Mouse (Mus musculus) embryonic facial prominence, embryonic 11.5 days (tissue): ENCODE measurements around the gene Ifrd2. TPM values are rescaled to one million over a fixed set of nuclear protein-coding genes. Genes with fewer than 3 reads are reported as not detected.

ENCODE experiments used
- ATAC-seq: fragments of 200-750 bp; cut with Nextera tagmentation; replicated peaks from 2 replicates; pipeline ENCODE4 v1.8.0; 2017; ENCODE audit warnings: low read depth; ENCODE audit not compliant: insufficient number of reproducible peaks, low FRiP score, low TSS enrichment
- DNase-seq: peaks from one replicate; pipeline ENCODE4 v3.0.0-alpha.2; 2015; ENCODE audit warnings: low spot score
- H3K27ac ChIP-seq: fragments of 300-500 bp; sonication (generic); replicated peaks from 2 replicates; pipeline ENCODE4 v1.5.1; 2014; ENCODE audit warnings: mild to moderate bottlenecking, low read depth, low read length, control low read depth
- H3K27me3 ChIP-seq: fragments of 300-500 bp; sonication (generic); 2 replicates; pipeline ENCODE4 v1.6.1; 2014; ENCODE audit warnings: mild to moderate bottlenecking, low read length, moderate library complexity, mixed read lengths; ENCODE audit not compliant: control insufficient read depth, insufficient read depth
- H3K36me3 ChIP-seq: fragments of 300-500 bp; sonication (generic); replicated peaks from 2 replicates; pipeline ENCODE4 v1.6.1; 2014; ENCODE audit warnings: low read depth, mild to moderate bottlenecking, low read length, moderate library complexity, mixed read lengths; ENCODE audit not compliant: control insufficient read depth, insufficient read depth
- H3K4me1 ChIP-seq: fragments of 300-500 bp; sonication (generic); 2 replicates; pipeline ENCODE4 v1.6.1; 2014; ENCODE audit warnings: low read length, mixed read lengths; ENCODE audit not compliant: control insufficient read depth, insufficient read depth
- H3K4me2 ChIP-seq: fragments of 300-500 bp; sonication (generic); 2 replicates; pipeline ENCODE4 v1.6.1; 2014; ENCODE audit warnings: low read depth, mild to moderate bottlenecking, control low read depth, low read length, moderate library complexity
- H3K4me3 ChIP-seq: fragments of 300-500 bp; sonication (generic); 2 replicates; pipeline ENCODE4 v1.5.1; 2014; ENCODE audit warnings: low read depth, low read length, control low read depth
- H3K9ac ChIP-seq: fragments of 300-500 bp; sonication (generic); replicated peaks from 2 replicates; pipeline ENCODE4 v1.6.1; 2014; ENCODE audit warnings: mild to moderate bottlenecking, control low read depth, low read length
- H3K9me3 ChIP-seq: fragments of 300-500 bp; sonication (generic); replicated peaks from 2 replicates; pipeline ENCODE4 v1.6.1; 2016; ENCODE audit warnings: mild to moderate bottlenecking, low read length, inconsistent platforms, mixed read lengths; ENCODE audit not compliant: control insufficient read depth
- WGBS: fragments of 180-500 bp; shearing (Covaris S2); extraction: QIAGEN DNeasy Blood & Tissue Kit; methylation state at CpG from one replicate; pipeline ENCODE4 v1.1.7; 2014; 5-methylcytosine and 5-hydroxymethylcytosine counted together
- polyA plus RNA-seq: library from polyadenylated mRNA; unstranded; fragments of >200 nt; fragmentation: Nextera tagmentation; extraction: Ambion mirVana; gene quantifications from 2 replicates; pipeline ENCODE4 v1.2.1, GENCODE M21; 2014

Gene Ifrd2
- polyA plus RNA-seq, 1 experiment from 2014 or later: 42.3 TPM

DNA sequence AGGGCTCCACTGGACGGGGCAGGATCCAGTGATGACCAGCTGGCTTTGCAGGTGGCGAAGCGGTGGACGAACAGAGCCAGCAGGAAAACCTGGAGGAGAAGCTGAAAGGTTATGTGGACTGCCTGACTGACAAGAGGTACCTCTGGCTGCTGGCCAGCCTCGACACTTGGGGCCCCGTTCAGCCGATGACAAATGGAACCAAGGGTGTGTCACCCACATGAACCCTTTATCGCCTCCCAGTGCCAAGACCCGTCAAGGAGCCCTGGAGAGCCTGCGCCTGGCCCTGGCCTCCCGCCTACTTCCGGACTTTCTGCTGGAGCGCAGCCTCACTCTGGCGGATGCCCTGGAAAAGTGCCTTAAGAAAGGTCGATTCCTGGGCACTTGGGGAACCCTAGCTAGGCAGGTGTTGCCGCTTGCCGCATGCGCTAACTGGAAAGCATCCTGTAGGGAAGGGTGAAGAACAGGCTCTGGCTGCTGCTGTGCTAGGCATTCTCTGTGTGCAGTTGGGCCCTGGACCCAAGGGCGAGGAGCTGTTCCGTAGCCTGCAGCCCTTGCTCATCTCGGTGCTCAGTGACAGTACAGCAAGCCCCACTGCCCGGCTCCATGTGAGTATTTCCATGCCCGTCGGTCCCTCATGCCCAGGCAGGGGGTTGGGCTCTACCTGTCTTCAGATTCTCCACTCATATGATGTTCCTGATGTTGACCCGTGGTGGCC, 2.8 kb downstream of the Ifrd2 start:
- DNase-seq: no peak
- Histone ChIP-seq H3K27me3 (no peaks in the 10 kb centered on the region), H3K9me3 (no peaks in the 10 kb centered on the region), H3K36me3 (peaks cover 11% of the 10 kb centered on the region), H3K9ac (no peak overlapping the region), H3K4me3 (no peak overlapping the region), H3K4me1 (peaks cover 3% of the 10 kb centered on the region), H3K4me2 (no peak overlapping the region), H3K27ac (no peak overlapping the region)
- 90% methylated on average over 25 of the region's 25 CpGs for WGBS
- no peak for ATAC-seq

DNA sequence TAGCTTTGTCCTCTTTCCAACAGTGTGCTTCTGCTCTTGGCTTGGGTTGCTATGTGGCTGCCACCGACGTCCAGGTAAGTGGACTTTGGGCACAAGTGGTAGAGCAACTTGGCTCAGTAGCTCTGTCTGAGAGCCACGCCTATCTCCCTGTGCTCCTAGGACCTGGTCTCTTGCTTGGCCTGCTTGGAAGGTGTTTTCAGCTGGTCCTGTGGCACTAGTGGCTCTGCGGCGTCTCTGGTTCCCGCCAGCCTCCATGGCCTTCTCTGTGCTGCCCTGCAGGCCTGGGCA, 3.3 kb downstream of the Ifrd2 start:
- H3K36me3 ChIP-seq: peaks cover 11% of the 10 kb centered on the region
- no peak for ATAC-seq
- H3K4me3 ChIP-seq: no peak overlapping the region
- 99% methylated on average over 6 of the region's 6 CpGs for WGBS
- peaks cover 3% of the 10 kb centered on the region for H3K4me1 ChIP-seq
- H3K27ac ChIP-seq: no peak overlapping the region
- no peaks in the 10 kb centered on the region for H3K9me3 ChIP-seq
- no peak for DNase-seq
- no peaks in the 10 kb centered on the region for H3K27me3 ChIP-seq
- no peak overlapping the region for H3K9ac ChIP-seq
- H3K4me2 ChIP-seq: no peak overlapping the region

DNA sequence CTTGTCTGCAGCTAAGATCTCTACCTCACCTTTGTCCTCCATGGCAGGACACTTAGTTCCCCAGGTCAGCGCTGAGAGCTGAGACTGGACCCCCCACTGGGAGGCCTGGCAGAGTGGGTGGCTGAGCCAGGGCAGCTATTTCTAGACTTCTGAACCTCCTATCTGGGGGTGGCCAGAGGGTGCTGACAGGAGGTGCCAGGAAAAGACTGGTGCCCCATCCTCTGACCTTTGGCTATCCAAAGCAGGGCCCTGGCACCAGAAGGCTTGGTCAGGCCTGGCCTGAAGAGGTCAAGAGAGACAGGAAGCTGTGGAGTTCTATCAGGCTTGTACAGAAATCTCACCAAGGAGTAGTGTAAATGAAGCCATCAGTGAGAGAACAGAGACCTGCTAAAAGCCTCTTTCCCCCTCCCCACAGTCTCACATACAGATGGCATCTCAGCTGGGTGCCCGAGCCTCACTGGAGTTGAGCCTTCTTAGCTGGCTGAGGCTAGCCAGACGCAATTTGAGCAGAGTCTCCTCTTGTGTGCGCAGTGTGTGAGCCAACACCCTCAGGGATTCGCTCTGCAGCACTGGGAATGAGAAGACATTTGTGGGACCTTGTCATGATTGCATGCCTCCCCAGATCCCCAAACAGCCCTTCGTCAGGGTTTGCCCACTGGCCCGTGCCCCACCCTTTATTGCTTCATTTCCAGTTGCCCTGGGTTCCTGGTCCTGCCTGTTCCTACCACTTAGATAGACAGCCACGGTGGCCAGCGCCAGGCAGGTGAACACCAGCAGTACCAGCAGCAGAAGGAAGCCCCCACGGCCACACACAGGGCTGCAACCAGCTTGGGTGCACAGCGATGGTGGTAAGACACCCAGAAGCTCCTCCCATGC, 5.9 kb downstream of the Ifrd2 start:
- DNase-seq (no peak), ATAC-seq (no peak)
- Histone ChIP-seq H3K4me1 (peaks cover 1% of the 10 kb centered on the region), H3K27me3 (no peaks in the 10 kb centered on the region), H3K9ac (no peak overlapping the region), H3K4me3 (no peak overlapping the region), H3K36me3 (peaks cover 11% of the 10 kb centered on the region), H3K4me2 (no peak overlapping the region), H3K27ac (no peak overlapping the region), H3K9me3 (no peaks in the 10 kb centered on the region)
- 83% methylated on average over 11 of the region's 11 CpGs for WGBS

DNA sequence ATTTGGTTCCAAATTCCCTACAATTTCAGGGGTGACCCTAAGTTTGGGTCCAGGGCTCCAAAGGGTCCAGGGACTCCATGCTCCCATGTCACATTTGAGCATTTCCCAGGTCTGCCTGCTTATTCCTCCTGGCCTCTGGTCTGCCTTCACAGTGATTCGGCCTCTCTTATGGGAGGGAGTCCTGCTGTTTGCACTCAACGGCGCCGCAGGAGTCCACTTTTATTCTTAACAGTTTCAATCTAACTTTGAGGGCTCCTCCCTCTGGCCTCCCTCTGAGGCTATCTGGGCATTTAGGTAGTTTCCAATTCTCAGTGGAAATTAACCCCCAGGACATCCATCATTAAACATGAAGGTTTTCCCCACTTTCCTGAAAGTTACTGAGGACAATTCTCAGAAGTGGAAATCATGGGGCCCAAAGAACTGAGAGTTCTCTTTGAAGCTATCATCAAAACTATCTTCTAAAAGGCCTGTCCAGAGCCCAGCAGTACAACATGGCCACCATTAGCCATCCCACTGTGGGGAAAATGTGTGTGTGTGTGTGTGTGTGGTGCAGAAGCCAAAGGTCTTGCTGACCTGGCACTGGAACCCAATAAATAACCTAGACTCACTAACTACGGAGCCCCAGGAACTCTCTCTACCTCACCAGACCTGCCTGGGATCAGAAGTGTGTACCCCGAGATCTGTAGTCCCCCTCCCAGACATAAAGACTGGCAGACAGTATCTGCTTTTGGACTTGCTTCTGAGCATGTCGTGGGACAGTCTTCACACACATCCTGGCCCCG, 7.0 kb downstream of the Ifrd2 start:
- Histone ChIP-seq H3K36me3 (peaks cover 11% of the 10 kb centered on the region), H3K27me3 (no peaks in the 10 kb centered on the region), H3K4me1 (no peaks in the 10 kb centered on the region), H3K4me3 (no peak overlapping the region), H3K9ac (no peak overlapping the region), H3K9me3 (no peaks in the 10 kb centered on the region), H3K4me2 (no peak overlapping the region), H3K27ac (no peak overlapping the region)
- 78% methylated on average over 8 of the region's 8 CpGs for WGBS
- DNase-seq: no peak
- ATAC-seq: no peak

DNA sequence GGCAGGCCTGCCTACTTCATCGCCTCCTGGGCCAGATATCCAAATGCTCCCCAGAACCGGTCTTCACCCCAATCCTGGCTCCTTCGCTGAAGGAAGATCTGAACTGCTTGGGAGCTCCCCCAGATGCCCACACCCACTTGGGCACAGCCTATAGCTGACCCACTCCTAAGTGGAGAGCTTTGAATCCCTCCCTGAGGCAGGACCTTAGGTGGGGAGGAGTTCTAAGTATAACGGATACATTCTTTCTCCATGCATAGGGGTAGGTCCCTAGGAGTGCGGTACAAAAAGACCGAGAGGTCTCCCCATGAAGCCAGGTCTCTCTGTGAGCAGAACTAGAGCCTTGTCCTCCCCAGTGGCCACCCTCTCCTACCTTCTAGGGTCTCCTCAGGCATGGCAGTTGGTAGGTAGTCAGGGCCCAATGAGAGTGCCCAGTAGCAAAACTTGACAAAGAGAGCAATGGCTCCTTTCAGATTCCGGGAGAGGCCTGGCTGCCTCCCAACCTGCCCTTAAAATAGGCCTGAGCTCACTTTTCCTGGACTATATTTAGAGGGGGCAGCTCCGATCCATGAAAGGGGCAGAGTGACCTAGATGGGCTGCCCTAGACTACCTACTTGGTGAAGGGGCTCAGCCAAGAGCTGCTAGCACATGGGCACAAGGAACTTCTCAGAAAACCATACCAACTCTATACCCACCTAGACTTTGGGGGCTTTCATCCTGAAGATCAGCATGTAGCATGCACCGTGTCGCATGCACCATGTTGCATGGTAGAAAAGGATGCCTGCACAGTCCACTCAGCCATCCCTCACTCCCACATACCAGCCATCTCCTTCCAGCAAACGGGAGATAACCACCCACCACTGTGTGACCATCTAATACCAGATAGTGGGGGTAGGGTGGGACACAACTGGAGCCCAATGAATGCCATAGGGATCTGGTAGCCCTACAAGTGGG, 9.5 kb downstream of the Ifrd2 start:
- H3K9ac ChIP-seq: no peak overlapping the region
- H3K27me3 ChIP-seq: no peaks in the 10 kb centered on the region
- H3K4me2 ChIP-seq: no peak overlapping the region
- peaks cover 6% of the 10 kb centered on the region for H3K36me3 ChIP-seq
- ATAC-seq (no peak), DNase-seq (no peak)
- no peaks in the 10 kb centered on the region for H3K9me3 ChIP-seq
- H3K4me3 ChIP-seq: no peak overlapping the region
- no peak overlapping the region for H3K27ac ChIP-seq
- WGBS: 88% methylated on average over 11 of the region's 11 CpGs
- H3K4me1 ChIP-seq: no peaks in the 10 kb centered on the region

DNA sequence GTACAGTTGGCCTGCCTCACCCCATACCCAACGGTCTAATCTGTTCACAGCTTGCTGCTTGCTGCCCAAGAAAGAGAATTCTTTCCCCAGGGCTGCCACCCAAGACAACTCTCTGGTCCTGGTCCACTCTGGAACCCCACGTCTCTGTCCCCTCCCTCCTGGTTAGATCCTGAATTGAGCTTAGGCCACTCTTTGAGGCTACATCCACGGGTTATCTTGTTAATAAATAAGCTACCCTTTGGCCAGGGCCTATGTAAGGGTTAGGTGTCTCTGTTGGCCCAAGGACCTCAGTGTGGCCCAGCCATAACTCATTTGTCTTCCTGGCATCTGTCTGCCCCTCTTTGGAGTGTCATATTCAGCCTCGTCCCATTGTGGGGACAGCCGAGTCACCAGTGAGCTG, 10.9 kb downstream of the Ifrd2 start:
- DNase-seq (no peak), ATAC-seq (no peak)
- Histone ChIP-seq H3K4me1 (no peaks in the 10 kb centered on the region), H3K4me3 (no peak overlapping the region), H3K27me3 (no peaks in the 10 kb centered on the region), H3K9me3 (no peaks in the 10 kb centered on the region), H3K9ac (no peak overlapping the region), H3K36me3 (0 out of 2 replicates have a peak, but pooled peaks cover 3% of the 10 kb centered on the region), H3K4me2 (no peak overlapping the region), H3K27ac (no peak overlapping the region)
- WGBS: 79% methylated on average over 5 of the region's 5 CpGs

DNA sequence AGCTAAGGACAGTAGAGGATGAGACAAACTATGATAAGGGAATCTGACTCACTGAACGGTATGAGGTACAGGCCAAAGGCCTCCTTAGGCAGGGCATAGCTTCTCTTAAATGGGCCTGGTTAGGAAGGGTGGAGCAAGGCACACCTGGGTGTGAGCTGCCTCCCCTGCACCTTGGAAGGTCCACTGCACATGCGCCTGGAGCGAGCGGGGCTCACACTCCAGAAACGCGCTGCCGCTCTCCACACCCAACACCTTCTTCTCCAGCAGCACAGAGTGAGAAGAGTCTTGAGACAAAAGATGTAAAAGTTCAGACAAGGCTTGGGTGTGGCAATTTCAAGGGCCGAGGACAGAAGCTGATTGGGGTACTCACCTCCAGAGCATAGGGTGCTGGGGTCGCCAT, 12.0 kb downstream of the Ifrd2 start:
- WGBS: 85% methylated on average over 9 of the region's 9 CpGs
- Histone ChIP-seq H3K4me3 (no peak overlapping the region), H3K9ac (no peak overlapping the region), H3K27me3 (no peaks in the 10 kb centered on the region), H3K4me1 (no peaks in the 10 kb centered on the region; the same call in 1 of the 2 replicates), H3K36me3 (no peaks in the 10 kb centered on the region), H3K27ac (no peak overlapping the region), H3K4me2 (no peak overlapping the region; the same call in 1 of the 2 replicates), H3K9me3 (no peaks in the 10 kb centered on the region)
- DNase-seq (no peak), ATAC-seq (no peak)
